Mouse (Mus musculus): ENCODE results near the gene Runx2.

DNA sequence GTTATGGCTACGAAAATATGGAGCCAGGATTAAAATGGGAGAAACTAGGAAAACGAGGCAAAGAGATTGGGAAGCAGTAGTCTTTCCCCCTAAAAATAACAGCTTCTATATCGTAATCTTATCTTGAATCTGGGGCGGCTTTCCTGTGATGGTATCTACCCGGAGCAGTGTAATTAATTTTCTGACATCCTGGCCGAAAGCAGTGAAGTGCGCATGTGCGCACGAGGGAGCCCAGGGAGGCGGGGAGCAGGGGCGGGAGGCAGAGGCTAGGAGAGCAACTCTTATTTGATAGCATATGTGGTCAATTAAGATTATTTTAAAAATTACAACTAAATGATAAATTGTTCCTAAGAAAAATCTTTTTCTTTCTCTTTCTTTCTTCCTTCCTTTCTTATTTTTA, 195.9 kb downstream of the Runx2 start:
- TF ChIP-seq CTCF (conservative IDR thresholded peaks at IDR 0.05; ENCODE audit: insufficient read depth, insufficient read length, low read depth, low read length) (no peak), POLR2A (IDR thresholded peaks at IDR 0.05; ENCODE audit: low read depth, low read length) (no peak)
